Comparison of ENCODE assay signal across 8 mouse cellular contexts in the genomic region with DNA sequence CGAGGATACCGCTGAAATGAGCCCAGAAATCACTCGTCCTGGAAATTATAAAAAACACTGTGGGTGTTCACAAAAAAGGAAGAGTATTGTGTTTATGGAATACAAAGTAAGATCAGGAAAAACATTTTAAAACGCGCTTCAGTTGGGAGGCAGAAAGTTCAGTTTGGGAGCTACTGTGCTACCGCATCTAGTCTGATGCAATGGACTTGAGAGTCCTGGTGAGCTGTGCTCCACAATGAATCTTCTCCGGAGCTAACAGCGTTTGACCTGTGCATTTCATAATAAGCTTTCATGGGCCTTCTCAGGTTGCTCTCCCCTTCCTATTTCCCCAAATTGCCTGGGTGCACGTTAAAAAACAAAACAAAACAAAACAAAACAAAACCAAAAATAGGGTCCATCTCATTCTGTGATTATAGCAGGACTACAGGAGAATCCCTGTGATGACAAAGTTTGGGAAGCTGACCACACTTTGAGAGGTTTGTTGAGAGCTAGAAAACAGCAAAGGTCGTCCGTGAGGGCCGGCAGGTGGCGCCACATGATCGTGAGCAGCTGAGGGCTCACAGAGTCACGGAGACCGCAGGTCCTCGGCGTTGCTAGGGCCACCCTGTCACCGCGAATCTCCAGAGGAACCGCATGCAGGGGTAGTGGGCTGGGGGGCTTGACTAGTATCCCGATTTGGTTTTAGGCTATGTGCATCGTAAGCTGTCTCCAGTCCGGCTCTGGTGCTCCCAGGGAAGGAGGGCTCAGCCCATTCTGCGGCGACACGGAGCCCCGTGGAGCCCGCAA. TPM values are rescaled to one million over a fixed set of nuclear protein-coding genes. Genes with fewer than 3 reads are reported as not detected.
DNase-seq lines count a peak whose midpoint lies in the region; ATAC-seq and TF ChIP-seq lines count a peak whose summit lies in the region.

No protein-coding gene starts in this region.

- peak overlapping the region; percentile 91 for H3K4me2 ChIP-seq in heart, embryonic 12.5 days
- H3K4me2 ChIP-seq in liver, embryonic 12.5 days = peak overlapping the region; percentile 100

- WGBS in heart, embryonic 12.5 days = 17% methylated on average over 29 of the region's 29 CpGs
- WGBS in liver, embryonic 12.5 days (ENCODE audit: insufficient replicate concordance) = 15% methylated on average over 29 of the region's 29 CpGs

- H3K4me3 ChIP-seq in embryonic fibroblast, embryonic 13.5 days (ENCODE audit: insufficient read depth, low read length) = peak overlapping the region; percentile 45
- H3K4me3 ChIP-seq in heart, embryonic 12.5 days = peak overlapping the region; percentile 91
- H3K4me3 ChIP-seq in liver, embryonic 12.5 days = peak overlapping the region; percentile 92

- no peak for TF ChIP-seq POLR2A in embryonic fibroblast, embryonic 13.5 days (IDR thresholded peaks at IDR 0.05; ENCODE audit: low read depth, low read length)

- no peaks in the 10 kb centered on the region for H3K36me3 ChIP-seq in heart, embryonic 12.5 days
- no peaks in the 10 kb centered on the region for H3K36me3 ChIP-seq in liver, embryonic 12.5 days
- no peaks in the 10 kb centered on the region for H3K36me3 ChIP-seq in splenic B cell, adult 2 months (ENCODE audit: control insufficient read depth, insufficient read depth, low read length, poor library complexity, severe bottlenecking)

- no peaks in the 10 kb centered on the region for H3K9me3 ChIP-seq in heart, embryonic 12.5 days (replicated peaks)
- H3K9me3 ChIP-seq in liver, embryonic 12.5 days (replicated peaks) = no peaks in the 10 kb centered on the region

- ATAC-seq in heart, embryonic 12.5 days (ENCODE audit: insufficient number of reproducible peaks, low FRiP score) = peak; percentile 75
- ATAC-seq in liver, embryonic 12.5 days = peak; percentile 62

- no peak overlapping the region for H3K27ac ChIP-seq in embryonic fibroblast, embryonic 13.5 days (ENCODE audit: insufficient read depth, low read length)
- H3K27ac ChIP-seq in heart, embryonic 12.5 days (ENCODE audit: poor library complexity, severe bottlenecking) = peak overlapping the region; percentile 36; the same call in 1 of the 2 replicates
- peak overlapping the region; percentile 78 for H3K27ac ChIP-seq in liver, embryonic 12.5 days

- H3K4me1 ChIP-seq in embryonic fibroblast, embryonic 13.5 days (ENCODE audit: control insufficient read depth, insufficient read depth, low read length) = no peaks in the 10 kb centered on the region
- H3K4me1 ChIP-seq in heart, embryonic 12.5 days (replicated peaks) = peaks cover 20% of the 10 kb centered on the region
- peaks cover 43% of the 10 kb centered on the region for H3K4me1 ChIP-seq in liver, embryonic 12.5 days

- peaks cover under 1% of the 10 kb centered on the region; the same call in 1 of the 2 replicates for H3K27me3 ChIP-seq in heart, embryonic 12.5 days (replicated peaks)
- peaks cover 70% of the 10 kb centered on the region for H3K27me3 ChIP-seq in liver, embryonic 12.5 days (replicated peaks)
- 0 out of 2 replicates have a peak, but pooled peaks cover 2% of the 10 kb centered on the region for H3K27me3 ChIP-seq in splenic B cell, adult 2 months (ENCODE audit: control insufficient read depth, insufficient read depth, low read length, poor library complexity, severe bottlenecking)

- peak; percentile 96 for TF ChIP-seq CTCF in embryonic fibroblast, embryonic 13.5 days (IDR thresholded peaks at IDR 0.05; ENCODE audit: borderline replicate concordance, insufficient read depth, low read length)

- peak overlapping the region; percentile 1; the same call in 1 of the 2 replicates for H3K9ac ChIP-seq in heart, embryonic 12.5 days
- peak overlapping the region; percentile 65; the same call in 1 of the 2 replicates for H3K9ac ChIP-seq in liver, embryonic 12.5 days

- peak; percentile 91 to 93 for DNase-seq in B cell, adult 2 months
- peak; percentile 89 to 93 for DNase-seq in adrenal gland, postnatal 36 days
- DNase-seq in kidney, postnatal 10 days = peak; percentile 95
- DNase-seq in naive thymus-derived CD4-positive, alpha-beta T cell, adult 2 months (ENCODE audit: low read depth) = peak; percentile 94
- DNase-seq in splenic B cell, adult 2 months (ENCODE audit: low read depth, low spot score) = peak; percentile 93

RNA-seq across cellular contexts. Expression of gene Cnnm2, which starts 0.8 kb away (rescaled TPM):
- total RNA-seq in adrenal gland, postnatal 36 days (2021) = 10 to 100 TPM; 23.7 to 39.4 TPM
- polyA plus RNA-seq in embryonic fibroblast, embryonic 13.5 days (2011; ENCODE audit: insufficient read length, low read depth, missing spikeins) = 9.3 and 9.8 TPM in 2 replicates
- polyA plus RNA-seq in heart, embryonic 12.5 days (2016; fragmentation: Nextera tagmentation; extraction: Ambion mirVana) = 3.9 and 4.0 TPM in 2 replicates
- 1.6 and 2.5 TPM in 2 replicates for polyA plus RNA-seq in liver, embryonic 12.5 days (2016; fragmentation: Nextera tagmentation; extraction: Ambion mirVana)

RNA-seq across cellular contexts. Expression of gene As3mt, which starts 53.3 kb away (rescaled TPM):
- 100 to 1,000 TPM in 1 of 2 experiments, 10 to 100 TPM in 1; 93.6 to 101 TPM for total RNA-seq in adrenal gland, postnatal 36 days (2021)
- polyA plus RNA-seq in embryonic fibroblast, embryonic 13.5 days (2011; ENCODE audit: insufficient read length, low read depth, missing spikeins) = 5.6 and 10.3 TPM in 2 replicates
- 50.3 and 51.3 TPM in 2 replicates for polyA plus RNA-seq in heart, embryonic 12.5 days (2016; fragmentation: Nextera tagmentation; extraction: Ambion mirVana)
- 18.5 and 20.1 TPM in 2 replicates for polyA plus RNA-seq in liver, embryonic 12.5 days (2016; fragmentation: Nextera tagmentation; extraction: Ambion mirVana)
